Mouse (Mus musculus) left cerebral cortex, postnatal 4 days (tissue): Measurements from ENCODE around the gene Pagr1a. TPM values are rescaled to one million over a fixed set of nuclear protein-coding genes. Genes with fewer than 3 reads are reported as not detected.

ENCODE experiments used
- DNase-seq: peaks from one replicate; pipeline ENCODE4 v3.0.0-alpha.2; 2022
- intact Hi-C: fragments of 180-260 bp; cut with DNase I; formaldehyde crosslinking; loops from one replicate; pipeline ENCODE4 v1.15.1; 2025
- total RNA-seq, 2 experiments: library from RNA; stranded (reverse); gene quantifications; 2 replicates each; pipeline ENCODE4 v1.2.3; 2021

Pagr1a gene
- total RNA-seq, 2 experiments from 2014 or later, result 10.2 to 15.4 TPM

DNA sequence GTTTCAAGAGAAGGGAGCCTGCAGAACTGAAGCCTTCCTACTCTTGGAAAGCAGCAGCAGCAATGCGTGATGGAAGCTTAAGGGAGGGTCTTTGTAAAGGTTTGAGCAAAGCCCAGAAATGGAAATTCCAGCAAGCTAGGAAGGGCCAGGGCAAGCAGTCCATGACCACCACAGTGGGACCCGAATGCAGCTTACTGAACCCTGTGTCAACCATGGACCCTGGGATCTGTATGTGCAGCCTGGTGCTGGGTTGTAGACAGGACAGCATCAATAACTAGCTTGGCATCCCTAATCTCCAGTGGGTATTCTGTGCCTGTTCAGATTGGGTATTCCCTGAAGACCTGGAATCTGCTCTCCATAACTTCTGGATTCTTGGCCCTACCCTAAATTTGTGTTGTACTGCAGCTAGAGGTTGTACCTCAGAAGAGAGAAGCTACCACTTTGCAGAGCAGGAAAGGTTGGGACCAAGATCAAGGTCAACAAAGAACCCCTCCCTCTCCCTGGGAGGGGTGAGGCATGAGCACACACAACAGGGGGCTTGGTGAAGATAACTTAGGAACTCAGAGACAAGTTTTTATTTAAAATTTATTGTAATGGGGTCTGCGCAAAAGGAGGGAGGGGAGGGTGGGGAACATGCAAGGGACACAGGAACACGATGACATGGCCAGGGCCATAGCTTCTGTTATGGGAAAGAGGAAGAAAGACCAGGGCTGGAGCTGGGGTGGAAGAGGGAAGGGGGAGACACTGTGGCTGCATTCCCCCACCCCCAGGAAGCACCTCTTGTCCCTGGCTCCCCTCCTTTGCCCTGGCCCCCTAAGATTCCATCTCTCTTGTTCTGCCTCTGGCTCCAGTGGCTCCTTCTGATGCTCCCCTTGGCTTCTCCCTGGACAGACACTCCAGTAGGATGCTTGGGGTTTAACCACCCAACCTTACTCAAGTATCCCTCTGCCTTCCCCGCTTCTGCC, 4.7 kb upstream of the Pagr1a start:
- DNase-seq, result no peak

DNA sequence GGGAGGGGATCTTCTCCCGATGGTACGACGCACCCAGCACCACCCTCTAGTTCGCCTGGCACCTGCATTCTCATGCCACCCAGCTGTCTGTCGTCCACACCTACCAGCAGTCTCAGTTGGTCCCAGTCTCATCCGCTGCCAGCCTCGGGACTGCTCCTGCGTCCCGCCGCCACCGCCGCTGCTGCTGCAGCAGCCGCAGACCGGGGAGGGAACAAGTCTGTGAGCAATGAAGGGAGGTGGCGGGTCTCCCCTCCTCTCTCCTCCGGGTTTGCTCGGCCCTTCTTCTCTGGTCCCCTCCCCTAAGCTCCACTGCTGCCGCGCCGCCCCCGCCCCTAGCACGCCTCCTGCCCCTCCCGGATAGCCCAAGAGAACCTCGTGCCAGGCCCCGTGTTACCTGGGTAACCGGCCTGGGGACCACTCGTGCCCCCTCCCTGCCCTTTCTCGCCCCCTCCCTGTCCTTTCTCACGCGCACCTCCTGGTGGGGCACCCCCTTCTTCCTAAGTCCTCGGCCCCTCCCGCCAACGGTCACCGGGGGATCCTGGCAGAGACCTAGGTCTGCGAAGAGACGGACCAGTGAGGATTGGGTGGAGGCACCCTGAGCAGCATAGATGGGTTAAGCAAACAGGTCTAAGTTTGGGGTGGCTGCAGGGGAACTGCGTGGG, 3.9 kb upstream of the Pagr1a start, which contains the start of the genes Gm42742 and Prrt2:
Gm42742 (minus strand) TSS at position 197 of the 662 bp plus-strand sequence.
Prrt2 (minus strand) TSS at position 311 of the 662 bp plus-strand sequence.
- intact Hi-C loops, result no loop called here
- peak; percentile 81 for DNase-seq

More for the DNA sequence above, 4.7 kb upstream of the Pagr1a start:
- intact Hi-C loops, result no loop called here

- DNase-seq, result no peak
- intact Hi-C loops, result no loop called here
These were observed 3.3 kb upstream of the Pagr1a start for GRCm38 (mm10) chr7:127020491-127020890.

DNA sequence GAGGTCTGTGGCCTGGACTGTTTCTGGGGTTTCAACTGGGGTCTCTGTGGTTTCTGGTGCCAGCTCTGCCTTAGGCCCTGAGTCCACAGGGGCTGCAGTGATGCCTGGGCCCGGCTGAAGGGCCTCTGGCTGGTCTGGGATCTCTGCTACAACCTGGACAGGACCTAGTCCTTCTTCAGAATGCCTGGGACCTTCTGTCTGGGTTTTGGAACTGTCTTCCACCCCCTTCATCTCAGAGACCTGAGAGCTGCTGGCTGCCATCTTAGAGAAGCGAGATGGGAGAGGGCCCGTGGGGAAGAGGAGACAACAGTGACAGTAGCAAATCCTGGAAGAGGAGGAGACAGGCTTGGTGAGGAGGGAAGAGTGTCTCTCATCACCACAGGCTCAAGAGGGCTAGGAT, 2.9 kb upstream of the Pagr1a start:
- DNase-seq, result no peak
- intact Hi-C loops, result no loop called here

GRCm38 (mm10) chr7:127019306-127019960, 2.3 kb upstream of the Pagr1a start:
- intact Hi-C loops, result no loop called here
- no peak for DNase-seq

DNA sequence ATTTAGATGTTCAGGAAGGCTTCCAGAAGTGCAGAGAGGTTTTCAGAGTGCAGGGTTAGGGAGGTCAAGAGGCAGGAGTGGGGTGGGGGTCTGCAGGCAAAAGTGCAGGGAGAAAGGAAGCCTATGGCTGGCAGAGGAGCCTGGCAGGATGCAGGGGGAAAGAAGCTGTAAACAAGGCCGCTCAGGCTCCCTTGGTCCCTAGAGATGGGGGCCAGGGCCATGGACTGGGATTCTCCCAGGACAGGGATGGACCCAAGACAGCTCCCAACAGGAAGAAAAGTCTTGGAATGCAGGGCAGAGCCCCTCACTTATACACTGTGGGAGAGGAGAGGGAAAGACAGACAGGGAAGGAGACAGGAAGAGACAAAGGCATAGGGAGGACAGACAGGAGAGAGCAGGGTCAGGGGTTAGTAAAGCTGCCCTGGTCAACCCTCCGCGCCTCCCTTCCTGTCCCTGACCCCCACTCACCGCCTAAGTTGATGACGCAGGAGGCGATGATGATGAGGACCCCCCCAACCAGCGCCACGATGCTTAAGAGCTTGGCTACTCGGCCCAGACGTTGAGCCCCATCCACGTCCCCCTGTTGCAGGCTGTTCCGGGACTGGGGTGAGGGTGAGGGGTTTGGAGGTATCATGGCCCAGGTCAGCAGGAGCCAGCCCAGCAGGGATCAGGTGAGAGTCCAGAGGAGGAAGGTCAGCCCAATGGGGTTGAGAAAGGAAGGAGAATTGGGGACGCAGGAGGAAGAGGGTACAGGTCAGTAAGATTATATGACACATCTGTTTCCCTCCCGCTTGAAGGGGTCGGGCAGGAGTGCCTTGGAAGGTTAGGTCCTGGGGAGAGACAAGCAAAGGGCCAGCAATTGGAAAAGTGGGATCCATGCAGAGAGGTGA, 1.5 kb upstream of the Pagr1a start:
- intact Hi-C loops, result no loop called here

GRCm38 (mm10) chr7:127017950-127018345, 796 bp upstream of the Pagr1a start:
- intact Hi-C loops, result no loop called here

More for the DNA sequence above, 1.5 kb upstream of the Pagr1a start:
- no peak for DNase-seq

GRCm38 (mm10) chr7:127016486-127016938, 640 bp downstream of the Pagr1a start:
- no peak for DNase-seq
- intact Hi-C loops, result no loop called here

More at GRCm38 (mm10) chr7:127017950-127018345, 796 bp upstream of the Pagr1a start:
- no peak for DNase-seq

DNA sequence TGATC, 869 bp downstream of the Pagr1a start, which contains the start of gene Pagr1b:
Pagr1b (minus strand) TSS at position 4 of the 5 bp plus-strand sequence.
- intact Hi-C loops, result no loop called here
- no peak for DNase-seq

- intact Hi-C loops, result no loop called here
- no peak for DNase-seq
These were observed 1.1 kb downstream of the Pagr1a start for GRCm38 (mm10) chr7:127016081-127016480.

DNA sequence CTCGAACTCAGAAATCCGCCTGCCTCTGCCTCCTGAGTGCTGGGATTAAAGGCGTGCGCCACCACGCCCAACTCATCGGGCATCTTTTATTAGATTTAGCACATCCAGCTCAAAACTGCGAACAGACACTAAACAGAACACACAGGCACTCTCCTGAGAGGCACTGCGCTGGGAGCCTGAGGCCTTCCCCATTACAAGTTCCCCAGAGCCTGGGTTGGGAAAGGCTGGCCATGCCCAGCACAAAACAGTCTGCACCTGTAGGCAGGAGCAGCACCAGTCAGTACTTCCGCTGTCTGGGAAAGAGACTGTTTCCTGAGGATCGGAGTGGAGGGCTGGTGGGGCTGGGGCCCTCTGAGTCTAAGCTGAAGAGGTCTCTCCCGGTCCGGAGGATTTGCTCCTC, 2.2 kb downstream of the Pagr1a start:
- DNase-seq, result no peak
- intact Hi-C loops, result no loop called here

GRCm38 (mm10) chr7:127014320-127014719, 2.8 kb downstream of the Pagr1a start, which contains the start of gene Mvp:
Mvp (minus strand) TSS chr7:127014621.
- intact Hi-C loops, result no loop called here
- DNase-seq, result no peak

- no peak for DNase-seq
- intact Hi-C loops, result no loop called here
These were observed 3.8 kb downstream of the Pagr1a start for GRCm38 (mm10) chr7:127013385-127013784.

- no peak for DNase-seq
- intact Hi-C loops, result no loop called here
These were observed 4.3 kb downstream of the Pagr1a start for GRCm38 (mm10) chr7:127012845-127013244.

DNA sequence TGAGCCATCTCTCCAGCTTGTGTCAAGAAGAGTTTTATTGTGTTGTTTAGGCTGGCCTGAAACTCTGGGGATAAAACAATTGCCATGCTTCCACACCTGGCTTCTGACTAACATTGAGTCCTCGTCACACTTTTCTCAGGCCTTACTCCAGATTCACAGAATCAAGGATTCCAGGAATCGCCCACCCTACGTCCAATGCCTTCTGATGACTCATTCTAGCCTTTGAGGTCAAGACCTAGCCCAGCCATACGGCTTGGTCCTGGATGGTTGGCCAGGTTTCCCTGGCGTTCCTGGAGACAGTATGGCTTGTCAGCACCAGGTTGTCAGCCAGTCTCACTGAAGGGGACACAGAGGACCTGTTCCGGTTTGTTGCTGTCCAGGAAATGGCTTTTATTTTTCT, 4.8 kb downstream of the Pagr1a start:
- intact Hi-C loops, result no loop called here
- DNase-seq, result no peak

DNA sequence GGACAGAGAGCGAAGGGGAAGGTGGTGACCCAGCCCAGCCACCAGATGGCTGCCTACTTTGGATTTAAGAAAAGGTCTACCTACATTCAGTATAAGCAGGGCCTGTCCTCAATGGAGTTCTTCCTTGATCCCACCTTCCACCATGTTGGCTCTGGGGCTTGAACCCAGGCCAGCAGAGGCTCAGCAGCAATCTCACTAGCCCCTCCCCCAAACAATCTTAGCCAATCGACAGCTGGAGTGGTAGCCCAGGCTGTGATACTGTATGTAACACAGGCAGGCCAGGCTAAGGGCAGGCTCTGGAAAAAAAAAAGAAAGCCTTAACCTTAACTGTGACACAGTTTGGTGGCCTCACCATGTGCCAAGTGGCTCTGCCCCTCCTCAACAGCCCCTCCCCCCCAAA, 5.4 kb downstream of the Pagr1a start:
- no peak for DNase-seq
- intact Hi-C loops, result no loop called here

DNA sequence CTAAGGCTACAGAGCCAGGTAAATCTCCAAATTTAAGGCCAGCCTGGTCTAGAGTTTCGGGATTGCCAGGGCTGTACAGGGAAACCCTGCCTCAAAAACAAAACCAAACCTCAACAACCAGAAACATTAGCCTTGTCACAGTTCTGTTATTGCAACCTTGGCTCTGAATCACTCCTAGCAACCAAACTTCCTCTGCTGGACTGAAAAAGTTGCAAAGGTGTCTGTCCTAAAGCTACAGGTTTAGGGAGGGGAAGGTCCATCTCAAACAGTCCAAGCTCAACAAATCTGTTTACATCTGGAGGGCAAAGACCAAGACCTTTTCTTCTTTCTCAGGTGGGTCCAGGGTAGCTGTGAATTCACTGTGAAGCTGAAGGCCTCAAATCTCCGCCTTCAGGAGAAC, 6.1 kb downstream of the Pagr1a start:
- intact Hi-C loops, result no loop called here

GRCm38 (mm10) chr7:127009307-127010085, 7.7 kb downstream of the Pagr1a start:
- DNase-seq, result no peak
- intact Hi-C loops, result no loop called here

More for the DNA sequence above, 6.1 kb downstream of the Pagr1a start:
- DNase-seq, result no peak

GRCm38 (mm10) chr7:127008239-127009019, 8.7 kb downstream of the Pagr1a start:
- intact Hi-C loops, result no loop called here

More at GRCm38 (mm10) chr7:127008239-127009019, 8.7 kb downstream of the Pagr1a start:
- DNase-seq, result peak; percentile 85
